Mouse (Mus musculus) hindbrain, embryonic 12.5 days (tissue): ENCODE measurements around the gene Crybb3. TPM values are rescaled to one million over a fixed set of nuclear protein-coding genes. Genes with fewer than 3 reads are reported as not detected.

Source experiments
- ATAC-seq: fragments of 200-750 bp; cut with Nextera tagmentation; 2 replicates; pipeline ENCODE4 v1.8.0; 2017; ENCODE audit warnings: moderate TSS enrichment; ENCODE audit not compliant: low FRiP score
- H3K27ac ChIP-seq: fragments of 300-500 bp; sonication (generic); 2 replicates; pipeline ENCODE4 v1.5.1; 2016; ENCODE audit warnings: mild to moderate bottlenecking
- H3K27me3 ChIP-seq: fragments of 300-500 bp; sonication (generic); 2 replicates; pipeline ENCODE4 v1.6.1; 2016; ENCODE audit warnings: mild to moderate bottlenecking
- H3K36me3 ChIP-seq: fragments of 300-500 bp; sonication (generic); 2 replicates; pipeline ENCODE4 v1.6.1; 2016; ENCODE audit warnings: mild to moderate bottlenecking
- H3K4me1 ChIP-seq: fragments of 300-500 bp; sonication (generic); 2 replicates; pipeline ENCODE4 v1.6.1; 2016
- H3K4me2 ChIP-seq: fragments of 300-500 bp; sonication (generic); replicated peaks from 2 replicates; pipeline ENCODE4 v1.6.1; 2016; ENCODE audit warnings: mild to moderate bottlenecking
- H3K4me3 ChIP-seq: fragments of 300-500 bp; sonication (generic); 2 replicates; pipeline ENCODE4 v1.5.1; 2016; ENCODE audit warnings: mild to moderate bottlenecking
- H3K9ac ChIP-seq: fragments of 300-500 bp; sonication (generic); 2 replicates; pipeline ENCODE4 v1.6.1; 2016; ENCODE audit warnings: mild to moderate bottlenecking, moderate library complexity
- H3K9me3 ChIP-seq: fragments of 300-500 bp; sonication (generic); replicated peaks from 2 replicates; pipeline ENCODE4 v1.6.1; 2016; ENCODE audit warnings: mild to moderate bottlenecking
- WGBS: fragments of 180-500 bp; shearing (Covaris S2); methylation state at CpG from one replicate; pipeline ENCODE4 v1.1.7; 2016; 5-methylcytosine and 5-hydroxymethylcytosine counted together
- polyA plus RNA-seq: library from polyadenylated mRNA; unstranded; fragments of >200 nt; fragmentation: Nextera tagmentation; extraction: Ambion mirVana; gene quantifications from 2 replicates; pipeline ENCODE4 v1.2.1, GENCODE M21; 2016

The Crybb3 gene
- polyA plus RNA-seq, 1 experiment from 2014 or later: 0.74 TPM

- ATAC-seq: no peak
- Histone ChIP-seq H3K4me1 (peaks cover 9% of the 10 kb centered on the region), H3K9ac (no peak overlapping the region), H3K27me3 (no peaks in the 10 kb centered on the region), H3K27ac (no peak overlapping the region), H3K4me3 (no peak overlapping the region), H3K9me3 (no peaks in the 10 kb centered on the region), H3K36me3 (no peaks in the 10 kb centered on the region), H3K4me2 (no peak overlapping the region)
- 87% methylated on average over 2 of the region's 2 CpGs for WGBS
These were observed 2.9 kb upstream of the Crybb3 start for GRCm38 (mm10) chr5:113084309-113084708.

GRCm38 (mm10) chr5:113082356-113083168 is 1.2 kb upstream of the Crybb3 start:
- H3K9ac ChIP-seq: no peak overlapping the region
- no peak overlapping the region for H3K4me3 ChIP-seq
- H3K4me1 ChIP-seq: peaks cover 9% of the 10 kb centered on the region
- H3K4me2 ChIP-seq: no peak overlapping the region
- ATAC-seq: no peak
- no peaks in the 10 kb centered on the region for H3K9me3 ChIP-seq
- WGBS: 67% methylated on average over 19 of the region's 19 CpGs
- H3K36me3 ChIP-seq: no peaks in the 10 kb centered on the region
- H3K27ac ChIP-seq: 0 out of 2 replicates have a peak overlapping the region, but pooled peaks have one; percentile 23
- 0 out of 2 replicates have a peak, but pooled peaks cover under 1% of the 10 kb centered on the region for H3K27me3 ChIP-seq

GRCm38 (mm10) chr5:113081020-113081419 is 364 bp downstream of the Crybb3 start:
- 0 out of 2 replicates have a peak, but pooled peaks cover 3% of the 10 kb centered on the region for H3K27me3 ChIP-seq
- H3K27ac ChIP-seq: no peak overlapping the region
- no peak overlapping the region for H3K9ac ChIP-seq
- H3K4me3 ChIP-seq: no peak overlapping the region
- peaks cover 9% of the 10 kb centered on the region for H3K4me1 ChIP-seq
- no peaks in the 10 kb centered on the region for H3K9me3 ChIP-seq
- H3K4me2 ChIP-seq: no peak overlapping the region
- ATAC-seq: no peak
- H3K36me3 ChIP-seq: no peaks in the 10 kb centered on the region
- 90% methylated on average over 9 of the region's 9 CpGs for WGBS

- no peak overlapping the region for H3K27ac ChIP-seq
- peak overlapping the region; percentile 4; the same call in 1 of the 2 replicates for H3K4me3 ChIP-seq
- H3K9me3 ChIP-seq: no peaks in the 10 kb centered on the region
- peaks cover 11% of the 10 kb centered on the region for H3K4me1 ChIP-seq
- H3K27me3 ChIP-seq: 0 out of 2 replicates have a peak, but pooled peaks cover 3% of the 10 kb centered on the region
- no peak overlapping the region for H3K9ac ChIP-seq
- no peak for ATAC-seq
- peak overlapping the region; percentile 22; the same call in 1 of the 2 replicates for H3K4me2 ChIP-seq
- H3K36me3 ChIP-seq: no peaks in the 10 kb centered on the region
- WGBS: 22% methylated on average over 21 of the region's 21 CpGs
These were observed 1.6 kb downstream of the Crybb3 start for GRCm38 (mm10) chr5:113079783-113080182.

- no peaks in the 10 kb centered on the region for H3K36me3 ChIP-seq
- peaks cover 13% of the 10 kb centered on the region for H3K4me1 ChIP-seq
- no peak overlapping the region for H3K4me2 ChIP-seq
- no peak overlapping the region for H3K4me3 ChIP-seq
- no peak overlapping the region for H3K27ac ChIP-seq
- WGBS: 65% methylated on average over 5 of the region's 5 CpGs
- no peaks in the 10 kb centered on the region for H3K9me3 ChIP-seq
- no peak for ATAC-seq
- H3K27me3 ChIP-seq: 0 out of 2 replicates have a peak, but pooled peaks cover 3% of the 10 kb centered on the region
- no peak overlapping the region for H3K9ac ChIP-seq
These were observed 2.7 kb downstream of the Crybb3 start for GRCm38 (mm10) chr5:113078686-113079085.

GRCm38 (mm10) chr5:113070017-113070416 is 11.4 kb downstream of the Crybb3 start, which contains the start of gene Crybb2:
Gene Crybb2, minus strand, starts transcription at chr5:113070117.
- no peak for ATAC-seq
- H3K27me3 ChIP-seq: 0 out of 2 replicates have a peak, but pooled peaks cover 3% of the 10 kb centered on the region
- H3K4me3 ChIP-seq: no peak within 1 kb of the TSS
- no peaks in the 10 kb centered on the region for H3K36me3 ChIP-seq
- 0 out of 2 replicates have a peak, but pooled peaks cover 4% of the 10 kb centered on the region for H3K4me1 ChIP-seq
- no peak within 1 kb of the TSS for H3K27ac ChIP-seq
- H3K9ac ChIP-seq: no peak within 1 kb of the TSS
- H3K9me3 ChIP-seq: no peaks in the 10 kb centered on the region
- H3K4me2 ChIP-seq: no peak within 1 kb of the TSS

- Histone ChIP-seq H3K27ac (no peak overlapping the region), H3K9me3 (no peaks in the 10 kb centered on the region), H3K4me1 (no peaks in the 10 kb centered on the region; the same call in 1 of the 2 replicates), H3K4me2 (no peak overlapping the region), H3K9ac (no peak overlapping the region), H3K4me3 (no peak overlapping the region), H3K36me3 (no peaks in the 10 kb centered on the region), H3K27me3 (peaks cover 24% of the 10 kb centered on the region)
- 6% methylated on average over 16 of the region's 16 CpGs for WGBS
- peak; percentile 35; the same call in 1 of the 2 replicates for ATAC-seq
These were observed 27.1 kb downstream of the Crybb3 start for GRCm38 (mm10) chr5:113054308-113054707.

GRCm38 (mm10) chr5:113050581-113051185 is 30.7 kb downstream of the Crybb3 start:
- 73% methylated on average over 7 of the region's 7 CpGs for WGBS
- no peaks in the 10 kb centered on the region for H3K36me3 ChIP-seq
- ATAC-seq: no peak

GRCm38 (mm10) chr5:113049876-113050275 is 31.5 kb downstream of the Crybb3 start:
- H3K27me3 ChIP-seq: peaks cover 15% of the 10 kb centered on the region
- H3K4me3 ChIP-seq: no peak overlapping the region
- peaks cover 3% of the 10 kb centered on the region for H3K4me1 ChIP-seq
- no peak for ATAC-seq
- H3K36me3 ChIP-seq: no peaks in the 10 kb centered on the region
- H3K9me3 ChIP-seq: no peaks in the 10 kb centered on the region
- H3K4me2 ChIP-seq: no peak overlapping the region
- H3K27ac ChIP-seq: no peak overlapping the region
- H3K9ac ChIP-seq: no peak overlapping the region

More at GRCm38 (mm10) chr5:113050581-113051185, 30.7 kb downstream of the Crybb3 start:
- Histone ChIP-seq H3K27ac (no peak overlapping the region), H3K4me1 (no peaks in the 10 kb centered on the region; the same call in 1 of the 2 replicates), H3K9me3 (no peaks in the 10 kb centered on the region), H3K4me3 (no peak overlapping the region), H3K9ac (no peak overlapping the region), H3K27me3 (peaks cover 20% of the 10 kb centered on the region), H3K4me2 (no peak overlapping the region)

- Histone ChIP-seq H3K9me3 (no peaks in the 10 kb centered on the region), H3K9ac (no peak overlapping the region), H3K4me2 (no peak overlapping the region), H3K36me3 (no peaks in the 10 kb centered on the region), H3K4me1 (peaks cover 22% of the 10 kb centered on the region), H3K27me3 (no peaks in the 10 kb centered on the region), H3K27ac (no peak overlapping the region), H3K4me3 (no peak overlapping the region)
- no peak for ATAC-seq
- WGBS: 86% methylated on average over 10 of the region's 10 CpGs
These were observed 35.7 kb downstream of the Crybb3 start for GRCm38 (mm10) chr5:113045511-113046273.

GRCm38 (mm10) chr5:113043531-113043930 is 37.9 kb downstream of the Crybb3 start:
- WGBS: 83% methylated on average over 8 of the region's 8 CpGs
- Histone ChIP-seq H3K4me1 (peaks cover 25% of the 10 kb centered on the region), H3K9me3 (no peaks in the 10 kb centered on the region), H3K27me3 (no peaks in the 10 kb centered on the region), H3K4me3 (no peak overlapping the region), H3K4me2 (no peak overlapping the region), H3K27ac (no peak overlapping the region), H3K9ac (no peak overlapping the region), H3K36me3 (no peaks in the 10 kb centered on the region)
- ATAC-seq: no peak

- WGBS: 3% methylated on average over 5 of the region's 5 CpGs
- H3K4me2 ChIP-seq: no peak overlapping the region
- ATAC-seq: peak; percentile 95
- H3K36me3 ChIP-seq: no peaks in the 10 kb centered on the region
- peak overlapping the region; percentile 67 for H3K27ac ChIP-seq
- peaks cover 25% of the 10 kb centered on the region for H3K4me1 ChIP-seq
- no peaks in the 10 kb centered on the region for H3K27me3 ChIP-seq
- H3K9me3 ChIP-seq: no peaks in the 10 kb centered on the region
- no peak overlapping the region for H3K9ac ChIP-seq
- no peak overlapping the region for H3K4me3 ChIP-seq
These were observed 39.8 kb downstream of the Crybb3 start for GRCm38 (mm10) chr5:113041567-113042071.
